14 mouse cellular contexts compared by ENCODE assay signal in genomic region chr13:78602211-78602860, GRCm38 (mm10).
A peak's percentile ranks its signal among the peaks of the same experiment; 100 is the strongest.
DNase-seq lines count a peak whose midpoint lies in the region; ATAC-seq and TF ChIP-seq lines count a peak whose summit lies in the region.
"Had no signal": no experiment of that assay in that cellular context is flagged by ENCODE, and none has a peak within 500 bp of the region (broad histone marks: within the 10 kb centered on the region; RNA-seq: fewer than 3 reads in every experiment).

No protein-coding gene starts in this region.

- H3K9me3 ChIP-seq in midbrain, embryonic 11.5 days (ENCODE audit: control insufficient read depth, low read length), result no peaks in the 10 kb centered on the region
- no peaks in the 10 kb centered on the region for H3K9me3 ChIP-seq in midbrain, embryonic 10.5 days (replicated peaks)
- no peaks in the 10 kb centered on the region for H3K9me3 ChIP-seq in forebrain, embryonic 14.5 days (replicated peaks; ENCODE audit: control insufficient read depth, low read length)
- H3K9me3 ChIP-seq in limb, embryonic 12.5 days, result no peaks in the 10 kb centered on the region
- no peaks in the 10 kb centered on the region for H3K9me3 ChIP-seq in liver, postnatal 0 days (ENCODE audit: low read length)
- H3K9me3 ChIP-seq: embryonic facial prominence, embryonic 13.5 days; liver, embryonic 15.5 days had no signal

- H3K4me1 ChIP-seq in midbrain, embryonic 11.5 days (ENCODE audit: control insufficient read depth, insufficient read depth, low read length), result no peaks in the 10 kb centered on the region
- peaks cover 8% of the 10 kb centered on the region; the same call in 1 of the 2 replicates for H3K4me1 ChIP-seq in midbrain, embryonic 10.5 days
- peaks cover 2% of the 10 kb centered on the region for H3K4me1 ChIP-seq in forebrain, embryonic 14.5 days (ENCODE audit: control insufficient read depth, insufficient read depth, low read length)
- H3K4me1 ChIP-seq in limb, embryonic 12.5 days (replicated peaks), result peaks cover 6% of the 10 kb centered on the region; the same call in 1 of the 2 replicates
- H3K4me1 ChIP-seq in liver, postnatal 0 days (ENCODE audit: insufficient read depth), result no peaks in the 10 kb centered on the region
- H3K4me1 ChIP-seq: liver, embryonic 15.5 days had no signal

- no peak overlapping the region for H3K27ac ChIP-seq in midbrain, embryonic 11.5 days (ENCODE audit: low read depth, low read length)
- no peak overlapping the region for H3K27ac ChIP-seq in midbrain, embryonic 10.5 days (replicated peaks)
- peak overlapping the region; percentile 66; the same call in 1 of the 2 replicates for H3K27ac ChIP-seq in forebrain, embryonic 14.5 days (ENCODE audit: low read depth, low read length)
- H3K27ac ChIP-seq in limb, embryonic 12.5 days, result no peak overlapping the region
- no peak overlapping the region for H3K27ac ChIP-seq in liver, postnatal 0 days (ENCODE audit: low read depth)
- H3K27ac ChIP-seq: embryonic facial prominence, embryonic 13.5 days; liver, embryonic 15.5 days had no signal

- peak; percentile 57 for ATAC-seq in midbrain, embryonic 11.5 days (ENCODE audit: low FRiP score)
- peak; percentile 87 for ATAC-seq in forebrain, embryonic 14.5 days
- peak; percentile 47; the same call in 1 of the 2 replicates for ATAC-seq in limb, embryonic 12.5 days (ENCODE audit: insufficient number of reproducible peaks, insufficient read depth, low FRiP score, low TSS enrichment, low read depth)
- ATAC-seq in liver, postnatal 0 days, result no peak
- ATAC-seq: Patski had no signal

- no peak overlapping the region for H3K4me3 ChIP-seq in midbrain, embryonic 11.5 days (ENCODE audit: low read depth, low read length)
- no peak overlapping the region for H3K4me3 ChIP-seq in midbrain, embryonic 10.5 days
- no peak overlapping the region for H3K4me3 ChIP-seq in forebrain, embryonic 14.5 days (ENCODE audit: low read depth, low read length)
- H3K4me3 ChIP-seq in limb, embryonic 12.5 days (replicated peaks), result no peak overlapping the region
- H3K4me3 ChIP-seq in liver, postnatal 0 days (ENCODE audit: low read depth, low read length), result no peak overlapping the region
- H3K4me3 ChIP-seq: embryonic facial prominence, embryonic 13.5 days; liver, embryonic 15.5 days had no signal

- no peaks in the 10 kb centered on the region for H3K27me3 ChIP-seq in midbrain, embryonic 11.5 days (ENCODE audit: control insufficient read depth, insufficient read depth, low read length)
- H3K27me3 ChIP-seq in midbrain, embryonic 10.5 days (ENCODE audit: low read depth, poor library complexity, severe bottlenecking), result no peaks in the 10 kb centered on the region
- no peaks in the 10 kb centered on the region for H3K27me3 ChIP-seq in forebrain, embryonic 14.5 days (replicated peaks; ENCODE audit: control insufficient read depth, insufficient read depth, low read length)
- no peaks in the 10 kb centered on the region for H3K27me3 ChIP-seq in limb, embryonic 12.5 days
- no peaks in the 10 kb centered on the region for H3K27me3 ChIP-seq in liver, postnatal 0 days (ENCODE audit: insufficient read depth, low read length)
- H3K27me3 ChIP-seq: embryonic facial prominence, embryonic 13.5 days; liver, embryonic 15.5 days had no signal

- TF ChIP-seq EP300 in liver, postnatal 0 days (IDR thresholded peaks at IDR 0.05; ENCODE audit: low read depth), result no peak

- H3K9ac ChIP-seq in midbrain, embryonic 11.5 days (ENCODE audit: low read length), result no peak overlapping the region
- H3K9ac ChIP-seq in forebrain, embryonic 14.5 days (ENCODE audit: low read length), result no peak overlapping the region
- H3K9ac ChIP-seq in limb, embryonic 12.5 days (replicated peaks), result no peak overlapping the region
- no peak overlapping the region for H3K9ac ChIP-seq in liver, postnatal 0 days (replicated peaks)
- H3K9ac ChIP-seq: embryonic facial prominence, embryonic 13.5 days; liver, embryonic 15.5 days had no signal

- TF ChIP-seq CTCF in liver, postnatal 0 days (IDR thresholded peaks at IDR 0.05; ENCODE audit: low read depth), result no peak

- H3K4me2 ChIP-seq in midbrain, embryonic 11.5 days, result no peak overlapping the region
- no peak overlapping the region for H3K4me2 ChIP-seq in forebrain, embryonic 14.5 days (ENCODE audit: low read length)
- no peak overlapping the region for H3K4me2 ChIP-seq in limb, embryonic 12.5 days
- H3K4me2 ChIP-seq in liver, postnatal 0 days (ENCODE audit: low read depth, low read length), result no peak overlapping the region
- H3K4me2 ChIP-seq: embryonic facial prominence, embryonic 13.5 days; liver, embryonic 15.5 days had no signal

- WGBS in midbrain, embryonic 11.5 days, result 69% methylated on average over 6 of the region's 6 CpGs
- 76% methylated on average over 6 of the region's 6 CpGs for WGBS in midbrain, embryonic 10.5 days
- 42% methylated on average over 6 of the region's 6 CpGs for WGBS in forebrain, embryonic 14.5 days
- 42% methylated on average over 6 of the region's 6 CpGs for WGBS in limb, embryonic 12.5 days
- 80% methylated on average over 6 of the region's 6 CpGs for WGBS in liver, postnatal 0 days (ENCODE audit: insufficient replicate concordance)

- DNase-seq in midbrain, embryonic 11.5 days (ENCODE audit: low spot score, missing footprints), result peak; percentile 75
- no peak for DNase-seq in midbrain, embryonic 10.5 days (ENCODE audit: low spot score)
- peak; percentile 77 for DNase-seq in forebrain, embryonic 14.5 days (ENCODE audit: low spot score)
- DNase-seq in retina, embryonic 14.5 days (ENCODE audit: low spot score), result peak; percentile 74
- no peak for DNase-seq in liver, postnatal 0 days
- no peak for DNase-seq in T-cell, adult 2 months (ENCODE audit: low spot score)
- no peak for DNase-seq in lung, postnatal 4 days
- DNase-seq: adrenal gland, postnatal 14 days; kidney, postnatal 4 days; right cerebral cortex, postnatal 4 days had no signal

- no peaks in the 10 kb centered on the region for H3K36me3 ChIP-seq in midbrain, embryonic 11.5 days (ENCODE audit: control insufficient read depth, insufficient read depth, low read length)
- H3K36me3 ChIP-seq in midbrain, embryonic 10.5 days, result no peaks in the 10 kb centered on the region
- H3K36me3 ChIP-seq in forebrain, embryonic 14.5 days (ENCODE audit: control insufficient read depth, insufficient read depth, low read length), result no peaks in the 10 kb centered on the region
- H3K36me3 ChIP-seq in limb, embryonic 12.5 days, result no peaks in the 10 kb centered on the region
- no peaks in the 10 kb centered on the region for H3K36me3 ChIP-seq in liver, postnatal 0 days (replicated peaks; ENCODE audit: insufficient read depth, low read length)
- H3K36me3 ChIP-seq: embryonic facial prominence, embryonic 13.5 days; liver, embryonic 15.5 days had no signal

Comparison
In these comparisons a context has a peak if more than half of its experiments do, and no peak if none do; other contexts are left out.
1. DNase-seq: peak in midbrain, embryonic 11.5 days (single experiment), forebrain, embryonic 14.5 days (single experiment) and retina, embryonic 14.5 days (single experiment); none in midbrain, embryonic 10.5 days (single experiment), liver, postnatal 0 days (single experiment), T-cell, adult 2 months (single experiment) and lung, postnatal 4 days (0 of 2).